Mouse (Mus musculus): Measurements from ENCODE around the gene Msh4. TPM values are rescaled to one million over a fixed set of nuclear protein-coding genes. Genes with fewer than 3 reads are reported as not detected.

Msh4 gene
- polyA plus RNA-seq, 1 experiment from 2014 or later, result 0.11 TPM

GRCm38 (mm10) chr3:153940021-153940420 is 34.1 kb upstream of the Msh4 start:
- no peak overlapping the region for H3K9ac ChIP-seq (ENCODE audit: low read depth, low read length)
- DNase-seq (ENCODE audit: low spot score) (no peak), ATAC-seq (replicated peaks; ENCODE audit: low FRiP score) (no peak)
- WGBS, result 85% methylated on average over 8 of the region's 8 CpGs
- H3K36me3 ChIP-seq (ENCODE audit: control insufficient read depth, insufficient read depth, low read length), result peaks cover 9% of the 10 kb centered on the region
- peaks cover 11% of the 10 kb centered on the region for H3K4me1 ChIP-seq (replicated peaks; ENCODE audit: control insufficient read depth, insufficient read depth, low read length)
- H3K27ac ChIP-seq (ENCODE audit: low read depth, low read length), result no peak overlapping the region
- H3K27me3 ChIP-seq (replicated peaks; ENCODE audit: control insufficient read depth, insufficient read depth, low read length), result no peaks in the 10 kb centered on the region
- H3K4me3 ChIP-seq (ENCODE audit: low read depth, low read length), result no peak overlapping the region
- H3K4me2 ChIP-seq, result no peak overlapping the region
- no peaks in the 10 kb centered on the region for H3K9me3 ChIP-seq (ENCODE audit: control insufficient read depth, low read length)

GRCm38 (mm10) chr3:153937116-153937810 is 31.3 kb upstream of the Msh4 start:
- Histone ChIP-seq H3K27me3 (replicated peaks; ENCODE audit: control insufficient read depth, insufficient read depth, low read length) (no peaks in the 10 kb centered on the region), H3K4me3 (ENCODE audit: low read depth, low read length) (no peak overlapping the region), H3K27ac (ENCODE audit: low read depth, low read length) (no peak overlapping the region), H3K9ac (ENCODE audit: low read depth, low read length) (no peak overlapping the region), H3K4me2 (no peak overlapping the region), H3K9me3 (ENCODE audit: control insufficient read depth, low read length) (no peaks in the 10 kb centered on the region), H3K4me1 (replicated peaks; ENCODE audit: control insufficient read depth, insufficient read depth, low read length) (no peaks in the 10 kb centered on the region; the same call in 1 of the 2 replicates), H3K36me3 (ENCODE audit: control insufficient read depth, insufficient read depth, low read length) (peaks cover 18% of the 10 kb centered on the region)
- no peak for DNase-seq (ENCODE audit: low spot score)
- WGBS, result 90% methylated on average over 17 of the region's 17 CpGs
- no peak for ATAC-seq (replicated peaks; ENCODE audit: low FRiP score)

- no peak overlapping the region for H3K4me2 ChIP-seq
- no peaks in the 10 kb centered on the region for H3K9me3 ChIP-seq (ENCODE audit: control insufficient read depth, low read length)
- WGBS, result 88% methylated on average over 9 of the region's 9 CpGs
- DNase-seq (ENCODE audit: low spot score), result no peak
- no peak overlapping the region for H3K9ac ChIP-seq (ENCODE audit: low read depth, low read length)
- no peak overlapping the region for H3K27ac ChIP-seq (ENCODE audit: low read depth, low read length)
- H3K4me3 ChIP-seq (ENCODE audit: low read depth, low read length), result no peak overlapping the region
- H3K36me3 ChIP-seq (ENCODE audit: control insufficient read depth, insufficient read depth, low read length), result peaks cover 21% of the 10 kb centered on the region
- ATAC-seq (replicated peaks; ENCODE audit: low FRiP score), result no peak
- H3K27me3 ChIP-seq (replicated peaks; ENCODE audit: control insufficient read depth, insufficient read depth, low read length), result no peaks in the 10 kb centered on the region
- no peaks in the 10 kb centered on the region for H3K4me1 ChIP-seq (replicated peaks; ENCODE audit: control insufficient read depth, insufficient read depth, low read length)
Observed at GRCm38 (mm10) chr3:153935878-153936277, 29.9 kb upstream of the Msh4 start.

GRCm38 (mm10) chr3:153932461-153932860 is 26.5 kb upstream of the Msh4 start:
- 91% methylated on average over 5 of the region's 5 CpGs for WGBS
- no peak overlapping the region for H3K4me3 ChIP-seq (ENCODE audit: low read depth, low read length)
- H3K9me3 ChIP-seq (ENCODE audit: control insufficient read depth, low read length), result no peaks in the 10 kb centered on the region
- DNase-seq (ENCODE audit: low spot score) (no peak), ATAC-seq (replicated peaks; ENCODE audit: low FRiP score) (no peak)
- H3K36me3 ChIP-seq (ENCODE audit: control insufficient read depth, insufficient read depth, low read length), result peaks cover 26% of the 10 kb centered on the region
- H3K4me1 ChIP-seq (replicated peaks; ENCODE audit: control insufficient read depth, insufficient read depth, low read length), result no peaks in the 10 kb centered on the region
- no peak overlapping the region for H3K9ac ChIP-seq (ENCODE audit: low read depth, low read length)
- no peak overlapping the region for H3K27ac ChIP-seq (ENCODE audit: low read depth, low read length)
- no peak overlapping the region for H3K4me2 ChIP-seq
- no peaks in the 10 kb centered on the region for H3K27me3 ChIP-seq (replicated peaks; ENCODE audit: control insufficient read depth, insufficient read depth, low read length)

GRCm38 (mm10) chr3:153929526-153929925 is 23.6 kb upstream of the Msh4 start:
- H3K27ac ChIP-seq (ENCODE audit: low read depth, low read length), result no peak overlapping the region
- H3K9me3 ChIP-seq (ENCODE audit: control insufficient read depth, low read length), result no peaks in the 10 kb centered on the region
- H3K4me2 ChIP-seq, result no peak overlapping the region
- H3K36me3 ChIP-seq (ENCODE audit: control insufficient read depth, insufficient read depth, low read length), result peaks cover 29% of the 10 kb centered on the region
- H3K4me3 ChIP-seq (ENCODE audit: low read depth, low read length), result no peak overlapping the region
- no peaks in the 10 kb centered on the region for H3K27me3 ChIP-seq (replicated peaks; ENCODE audit: control insufficient read depth, insufficient read depth, low read length)
- 88% methylated on average over 11 of the region's 11 CpGs for WGBS
- no peak overlapping the region for H3K9ac ChIP-seq (ENCODE audit: low read depth, low read length)
- ATAC-seq (replicated peaks; ENCODE audit: low FRiP score) (no peak), DNase-seq (ENCODE audit: low spot score) (no peak)
- H3K4me1 ChIP-seq (replicated peaks; ENCODE audit: control insufficient read depth, insufficient read depth, low read length), result no peaks in the 10 kb centered on the region

- DNase-seq (ENCODE audit: low spot score), result no peak
- H3K4me1 ChIP-seq (replicated peaks; ENCODE audit: control insufficient read depth, insufficient read depth, low read length), result no peaks in the 10 kb centered on the region
- H3K4me3 ChIP-seq (ENCODE audit: low read depth, low read length), result no peak overlapping the region
- H3K9me3 ChIP-seq (ENCODE audit: control insufficient read depth, low read length), result no peaks in the 10 kb centered on the region
- ATAC-seq (replicated peaks; ENCODE audit: low FRiP score), result no peak
- H3K36me3 ChIP-seq (ENCODE audit: control insufficient read depth, insufficient read depth, low read length), result peaks cover 34% of the 10 kb centered on the region
- H3K27me3 ChIP-seq (replicated peaks; ENCODE audit: control insufficient read depth, insufficient read depth, low read length), result no peaks in the 10 kb centered on the region
- WGBS, result 91% methylated on average over 7 of the region's 7 CpGs
- H3K9ac ChIP-seq (ENCODE audit: low read depth, low read length), result no peak overlapping the region
- H3K27ac ChIP-seq (ENCODE audit: low read depth, low read length), result no peak overlapping the region
- no peak overlapping the region for H3K4me2 ChIP-seq
Observed at GRCm38 (mm10) chr3:153926333-153926732, 20.4 kb upstream of the Msh4 start.

GRCm38 (mm10) chr3:153921147-153921910 is 15.4 kb upstream of the Msh4 start:
- Histone ChIP-seq H3K27ac (ENCODE audit: low read depth, low read length) (no peak overlapping the region), H3K9ac (ENCODE audit: low read depth, low read length) (no peak overlapping the region), H3K4me2 (no peak overlapping the region), H3K4me1 (replicated peaks; ENCODE audit: control insufficient read depth, insufficient read depth, low read length) (no peaks in the 10 kb centered on the region), H3K9me3 (ENCODE audit: control insufficient read depth, low read length) (no peaks in the 10 kb centered on the region), H3K4me3 (ENCODE audit: low read depth, low read length) (no peak overlapping the region), H3K36me3 (ENCODE audit: control insufficient read depth, insufficient read depth, low read length) (peaks cover 22% of the 10 kb centered on the region), H3K27me3 (replicated peaks; ENCODE audit: control insufficient read depth, insufficient read depth, low read length) (no peaks in the 10 kb centered on the region)
- no peak for DNase-seq (ENCODE audit: low spot score)
- 87% methylated on average over 10 of the region's 10 CpGs for WGBS
- ATAC-seq (replicated peaks; ENCODE audit: low FRiP score), result no peak

GRCm38 (mm10) chr3:153917200-153917599 is 11.3 kb upstream of the Msh4 start:
- H3K27ac ChIP-seq (ENCODE audit: low read depth, low read length), result no peak overlapping the region
- no peaks in the 10 kb centered on the region for H3K9me3 ChIP-seq (ENCODE audit: control insufficient read depth, low read length)
- no peak for ATAC-seq (replicated peaks; ENCODE audit: low FRiP score)
- H3K27me3 ChIP-seq (replicated peaks; ENCODE audit: control insufficient read depth, insufficient read depth, low read length), result no peaks in the 10 kb centered on the region
- peaks cover 8% of the 10 kb centered on the region for H3K36me3 ChIP-seq (ENCODE audit: control insufficient read depth, insufficient read depth, low read length)
- H3K4me3 ChIP-seq (ENCODE audit: low read depth, low read length), result no peak overlapping the region
- DNase-seq (ENCODE audit: low spot score), result no peak
- H3K4me2 ChIP-seq, result no peak overlapping the region
- WGBS, result 29% methylated on average over 1 of the region's 1 CpGs
- peaks cover 7% of the 10 kb centered on the region; the same call in 1 of the 2 replicates for H3K4me1 ChIP-seq (replicated peaks; ENCODE audit: control insufficient read depth, insufficient read depth, low read length)
- H3K9ac ChIP-seq (ENCODE audit: low read depth, low read length), result no peak overlapping the region

All from liver, embryonic 11.5 days (tissue).